Mouse (Mus musculus): ENCODE data around the gene Gm5089. TPM values are rescaled to one million over a fixed set of nuclear protein-coding genes. Genes with fewer than 3 reads are reported as not detected.

The Gm5089 gene
- total RNA-seq, 2 experiments from 2014 or later: not detected

- no peak for DNase-seq
These were observed 27.2 kb upstream of the Gm5089 start for GRCm38 (mm10) chr14:122477971-122478573.

GRCm38 (mm10) chr14:122477261-122477671 is 26.4 kb upstream of the Gm5089 start:
- DNase-seq: no peak

GRCm38 (mm10) chr14:122476822-122477215 is 25.9 kb upstream of the Gm5089 start:
- DNase-seq: no peak

- DNase-seq: no peak
These were observed 25.3 kb upstream of the Gm5089 start for GRCm38 (mm10) chr14:122476041-122476821.

GRCm38 (mm10) chr14:122475557-122476040 is 24.7 kb upstream of the Gm5089 start:
- DNase-seq: no peak

- no peak for DNase-seq
These were observed 24.1 kb upstream of the Gm5089 start, which contains the start of gene Zic2 for GRCm38 (mm10) chr14:122474891-122475556. Zic2 (plus strand) TSS chr14:122475435.

GRCm38 (mm10) chr14:122474041-122474890 is 23.4 kb upstream of the Gm5089 start:
- DNase-seq: no peak

- no peak for DNase-seq
These were observed 22.4 kb upstream of the Gm5089 start for GRCm38 (mm10) chr14:122473211-122473751.

- DNase-seq: no peak
These were observed 21.7 kb upstream of the Gm5089 start for GRCm38 (mm10) chr14:122472647-122473046.

- DNase-seq: no peak
These were observed 21.2 kb upstream of the Gm5089 start for GRCm38 (mm10) chr14:122472161-122472560.

- no peak for DNase-seq
These were observed 20.7 kb upstream of the Gm5089 start for GRCm38 (mm10) chr14:122471449-122472085.

- no peak for DNase-seq
These were observed 18.2 kb upstream of the Gm5089 start for GRCm38 (mm10) chr14:122468971-122469755.

GRCm38 (mm10) chr14:122467926-122468841 is 17.3 kb upstream of the Gm5089 start:
- DNase-seq: no peak

GRCm38 (mm10) chr14:122466756-122467362 is 15.9 kb upstream of the Gm5089 start:
- DNase-seq: no peak

GRCm38 (mm10) chr14:122465931-122466490 is 15.1 kb upstream of the Gm5089 start:
- DNase-seq: no peak

- DNase-seq: no peak
These were observed 14.1 kb upstream of the Gm5089 start, which contains the start of gene Zic5 for GRCm38 (mm10) chr14:122464763-122465741. Zic5 (minus strand) TSS chr14:122465677.

GRCm38 (mm10) chr14:122464351-122464762 is 13.4 kb upstream of the Gm5089 start:
- DNase-seq: no peak

All from gastrocnemius, postnatal 25 days (tissue).